Mouse (Mus musculus) liver, postnatal 0 days (tissue): ENCODE results near the gene Cdh23.

Experiments
- CTCF ChIP-seq: sonication (generic); IDR thresholded peaks from 2 replicates; pipeline ENCODE4 v1.5.1; 2016; ENCODE audit warnings: antibody characterized with exemption, low read depth
- EP300 ChIP-seq: IDR thresholded peaks from 2 replicates; pipeline ENCODE4 v1.6.1; 2016; ENCODE audit warnings: antibody characterized with exemption, low read depth, mild to moderate bottlenecking

DNA sequence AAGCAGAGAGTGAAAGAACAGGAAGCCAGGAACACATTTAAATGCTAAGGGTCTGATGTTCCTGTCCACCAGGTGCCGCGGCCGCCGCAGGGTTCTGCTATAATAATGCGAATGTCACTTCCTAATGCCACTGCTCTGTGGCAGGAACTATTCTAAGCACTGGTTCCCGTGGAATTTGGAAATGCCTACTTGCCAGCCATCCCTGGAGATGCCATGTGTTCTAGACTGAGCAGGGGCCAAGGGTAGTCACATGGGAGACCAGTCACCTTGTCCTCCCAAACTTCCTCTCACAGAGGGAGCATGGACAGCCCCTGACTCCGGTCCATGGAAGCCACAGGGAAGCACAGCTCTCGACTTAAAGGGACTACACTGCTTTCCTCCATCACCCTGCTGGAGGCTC is 171.2 kb downstream of the Cdh23 start:
- TF ChIP-seq EP300 (no peak), CTCF (no peak)
